Mouse (Mus musculus): ENCODE results near the gene Slc16a13.

- TF ChIP-seq CTCF (IDR thresholded peaks at IDR 0.05; ENCODE audit: borderline replicate concordance, extremely low read depth, insufficient read depth, insufficient read length), result no peak
- TF ChIP-seq POLR2A (IDR thresholded peaks at IDR 0.05; ENCODE audit: borderline replicate concordance, extremely low read depth, insufficient read depth, insufficient read length, poor library complexity, severe bottlenecking), result no peak
Measured at GRCm38 (mm10) chr11:70227661-70228245, 6.9 kb upstream of the Slc16a13 start.

Measured in brain, embryonic 14.5 days (tissue).